Mouse (Mus musculus) forebrain, postnatal 0 days (tissue): Measurements from ENCODE around the gene Ogfod2. TPM values are rescaled to one million over a fixed set of nuclear protein-coding genes. Genes with fewer than 3 reads are reported as not detected.
A peak's percentile ranks its signal among the peaks of the same experiment; 100 is the strongest.

Experiments
- ATAC-seq: fragments of 200-750 bp; cut with Nextera tagmentation; 2 replicates; pipeline ENCODE4 v1.8.0; 2017; ENCODE audit warnings: mild to moderate bottlenecking, moderate library complexity
- DNase-seq: peaks from one replicate; pipeline ENCODE4 v3.0.0-alpha.2; 2015
- H3K27ac ChIP-seq: fragments of 300-500 bp; sonication (generic); 2 replicates; pipeline ENCODE4 v1.5.1; 2014; ENCODE audit warnings: low read depth, mild to moderate bottlenecking, antibody characterized with exemption, low read length, moderate library complexity, mixed read lengths
- H3K27me3 ChIP-seq: fragments of 300-500 bp; sonication (generic); 2 replicates; pipeline ENCODE4 v1.6.1; 2014; ENCODE audit warnings: mild to moderate bottlenecking, low read length, mixed read lengths; ENCODE audit not compliant: insufficient read depth
- H3K36me3 ChIP-seq: fragments of 300-500 bp; sonication (generic); 2 replicates; pipeline ENCODE4 v1.6.1; 2014; ENCODE audit warnings: mild to moderate bottlenecking, moderate library complexity; ENCODE audit not compliant: insufficient read depth
- H3K4me1 ChIP-seq: fragments of 300-500 bp; sonication (generic); 2 replicates; pipeline ENCODE4 v1.6.1; 2014; ENCODE audit warnings: antibody characterized with exemption; ENCODE audit not compliant: insufficient read depth
- H3K4me2 ChIP-seq: fragments of 300-500 bp; sonication (generic); 2 replicates; pipeline ENCODE4 v1.6.1; 2014; ENCODE audit warnings: low read depth, mild to moderate bottlenecking, moderate library complexity
- H3K4me3 ChIP-seq: fragments of 300-500 bp; sonication (generic); 2 replicates; pipeline ENCODE4 v1.5.1; 2014; ENCODE audit warnings: low read depth, low read length, mixed read lengths
- H3K9ac ChIP-seq: fragments of 300-500 bp; sonication (generic); 2 replicates; pipeline ENCODE4 v1.6.1; 2014; ENCODE audit warnings: mild to moderate bottlenecking
- H3K9me3 ChIP-seq: fragments of 300-500 bp; sonication (generic); 2 replicates; pipeline ENCODE4 v1.6.1; 2016; ENCODE audit warnings: low read length
- CTCF ChIP-seq: sonication (generic); IDR thresholded peaks from 2 replicates; pipeline ENCODE4 v1.5.1; 2016; ENCODE audit warnings: antibody characterized with exemption, control low read depth, low read depth
- WGBS: fragments of 180-500 bp; shearing (Covaris S2); extraction: QIAGEN DNeasy Blood & Tissue Kit; methylation state at CpG from one replicate; pipeline ENCODE4 v1.1.7; 2014; 5-methylcytosine and 5-hydroxymethylcytosine counted together
- polyA plus RNA-seq: library from polyadenylated mRNA; unstranded; fragments of >200 nt; fragmentation: Nextera tagmentation; extraction: Ambion mirVana; gene quantifications from 2 replicates; pipeline ENCODE4 v1.2.1, GENCODE M21; 2015
- total RNA-seq: library from RNA; depleted of rRNA; stranded (reverse); fragments of >200 nt; gene quantifications from 2 replicates; pipeline ENCODE4 v1.2.3, GENCODE M21; 2014; rRNA removed

Gene Ogfod2
- total and polyA plus RNA-seq, 2 experiments from 2014 or later = 40.7 to 56.0 TPM

DNA sequence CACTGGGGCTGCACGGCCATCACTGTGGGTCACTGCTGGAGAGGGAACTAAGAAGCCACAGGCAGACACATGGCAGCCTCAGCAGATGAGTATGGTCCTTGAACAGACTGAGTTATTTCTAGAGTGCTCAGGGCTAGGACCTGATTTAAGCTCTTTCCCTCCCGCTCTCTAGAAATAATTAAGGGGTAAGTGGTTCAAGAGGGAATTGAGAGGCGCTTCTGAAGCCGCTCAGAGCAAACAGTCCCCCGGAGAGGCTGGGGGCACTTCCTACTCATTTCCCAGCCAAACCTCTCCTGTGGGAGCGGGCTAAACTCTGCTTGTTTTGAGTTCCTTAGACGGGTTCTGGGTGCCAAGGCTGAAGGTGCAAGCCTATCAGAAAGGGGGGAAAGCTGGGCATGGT is 38.8 kb downstream of the Ogfod2 start:
- no peak for TF ChIP-seq CTCF
- Histone ChIP-seq H3K9me3 (no peaks in the 10 kb centered on the region), H3K4me3 (no peak overlapping the region), H3K27ac (no peak overlapping the region), H3K4me2 (no peak overlapping the region), H3K9ac (no peak overlapping the region), H3K36me3 (peaks cover 22% of the 10 kb centered on the region), H3K27me3 (no peaks in the 10 kb centered on the region), H3K4me1 (no peaks in the 10 kb centered on the region)
- ATAC-seq (no peak), DNase-seq (no peak)
- WGBS = 79% methylated on average over 7 of the region's 7 CpGs

DNA sequence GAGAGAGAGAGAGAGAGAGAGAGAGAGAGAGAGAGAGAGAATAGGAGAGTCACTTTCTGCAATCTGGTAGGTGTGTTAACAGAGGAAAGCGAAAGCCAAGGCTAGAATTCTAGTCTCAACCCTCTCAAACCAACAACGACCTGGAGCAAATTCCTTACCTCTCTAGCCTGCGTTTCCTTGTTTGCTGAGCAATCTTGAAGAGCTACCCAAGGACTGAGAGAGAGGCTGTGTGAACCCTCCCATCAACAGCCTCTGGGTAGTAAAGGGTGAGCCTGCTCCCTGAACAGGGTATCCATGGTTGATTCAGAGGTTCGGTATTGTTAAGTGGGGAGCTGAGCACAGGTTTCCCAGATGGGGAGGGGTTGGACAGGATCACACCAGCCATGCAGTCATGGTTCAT is 40.6 kb downstream of the Ogfod2 start:
- no peak overlapping the region for H3K9ac ChIP-seq
- H3K36me3 ChIP-seq = peaks cover 22% of the 10 kb centered on the region
- H3K4me2 ChIP-seq = no peak overlapping the region
- no peak overlapping the region for H3K27ac ChIP-seq
- no peaks in the 10 kb centered on the region for H3K9me3 ChIP-seq
- 90% methylated on average over 4 of the region's 4 CpGs for WGBS
- no peak overlapping the region for H3K4me3 ChIP-seq
- TF ChIP-seq CTCF = no peak
- ATAC-seq = no peak
- no peaks in the 10 kb centered on the region for H3K27me3 ChIP-seq
- no peak for DNase-seq
- no peaks in the 10 kb centered on the region for H3K4me1 ChIP-seq

DNA sequence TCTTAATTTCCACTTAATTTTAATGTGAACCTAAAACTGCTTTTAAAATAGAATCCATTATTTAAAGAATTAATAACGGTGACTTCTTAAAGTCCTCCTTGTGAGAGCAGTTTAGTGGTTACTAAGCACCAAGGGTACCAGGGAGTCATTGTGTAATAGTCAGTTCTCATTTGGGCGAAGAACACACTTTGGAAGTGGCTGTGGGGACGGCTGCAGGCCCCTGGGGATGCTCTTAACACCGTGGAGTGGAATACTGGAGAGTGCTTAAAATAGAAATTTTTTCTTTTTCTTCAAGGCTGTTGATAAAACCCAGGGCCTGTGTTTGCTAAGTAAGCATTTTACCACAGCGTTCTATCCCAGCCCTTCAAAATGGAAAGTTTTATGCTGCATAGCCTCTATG is 43.8 kb downstream of the Ogfod2 start:
- Histone ChIP-seq H3K4me3 (no peak overlapping the region), H3K9me3 (no peaks in the 10 kb centered on the region), H3K4me2 (no peak overlapping the region), H3K27ac (no peak overlapping the region), H3K4me1 (no peaks in the 10 kb centered on the region), H3K9ac (no peak overlapping the region), H3K36me3 (peaks cover 13% of the 10 kb centered on the region), H3K27me3 (no peaks in the 10 kb centered on the region)
- no peak for TF ChIP-seq CTCF
- 75% methylated on average over 5 of the region's 5 CpGs for WGBS
- DNase-seq (no peak), ATAC-seq (no peak)

DNA sequence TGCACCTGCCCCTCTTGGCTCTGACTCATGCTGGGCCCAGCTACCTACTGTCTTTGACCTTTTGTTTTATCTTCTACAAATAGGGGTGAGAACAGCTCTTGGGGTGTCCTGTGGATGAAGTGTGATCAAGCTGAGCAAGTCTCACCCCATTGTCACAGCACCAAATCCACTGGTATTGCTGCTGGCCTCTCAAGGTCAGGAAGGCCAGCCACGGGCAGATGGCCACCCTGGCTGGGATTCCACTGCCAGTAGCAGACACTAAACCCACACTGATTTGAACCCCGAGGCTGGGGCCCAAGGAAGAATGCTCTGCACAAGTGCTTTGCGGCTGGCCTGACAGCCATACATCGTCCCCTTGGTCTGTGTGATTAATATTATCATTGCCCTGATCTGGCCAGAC is 46.2 kb downstream of the Ogfod2 start:
- no peaks in the 10 kb centered on the region; the same call in 1 of the 2 replicates for H3K4me1 ChIP-seq
- H3K9ac ChIP-seq = no peak overlapping the region
- WGBS = 80% methylated on average over 4 of the region's 4 CpGs
- H3K9me3 ChIP-seq = no peaks in the 10 kb centered on the region
- H3K4me3 ChIP-seq = no peak overlapping the region
- DNase-seq (no peak), ATAC-seq (no peak)
- no peak for TF ChIP-seq CTCF
- no peak overlapping the region for H3K27ac ChIP-seq
- H3K27me3 ChIP-seq = no peaks in the 10 kb centered on the region
- no peaks in the 10 kb centered on the region for H3K36me3 ChIP-seq
- H3K4me2 ChIP-seq = no peak overlapping the region

DNA sequence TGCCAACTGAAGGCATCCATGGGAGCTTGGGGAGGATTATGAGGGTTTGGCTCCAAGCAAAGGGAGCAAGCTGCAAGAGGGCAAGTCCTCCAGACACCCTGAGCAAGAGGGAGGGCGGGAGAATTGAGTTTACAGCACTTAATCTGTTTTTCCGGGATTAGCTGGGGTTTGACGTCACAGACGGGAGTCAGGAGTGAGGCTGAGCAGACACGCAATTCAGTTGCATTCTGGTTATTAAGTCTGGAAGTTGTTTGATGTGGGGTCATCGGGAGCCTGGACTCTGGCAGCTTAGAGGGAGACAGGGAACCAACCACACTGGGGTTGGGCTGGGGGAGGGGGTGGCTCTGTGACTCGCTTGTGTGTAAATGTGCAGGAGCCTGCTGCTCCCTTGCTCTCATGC is 47.4 kb downstream of the Ogfod2 start:
- Histone ChIP-seq H3K9ac (no peak overlapping the region), H3K4me1 (no peaks in the 10 kb centered on the region; the same call in none of the 2 replicates), H3K4me2 (no peak overlapping the region), H3K27ac (no peak overlapping the region), H3K27me3 (no peaks in the 10 kb centered on the region), H3K4me3 (no peak overlapping the region), H3K36me3 (no peaks in the 10 kb centered on the region), H3K9me3 (no peaks in the 10 kb centered on the region)
- WGBS = 40% methylated on average over 7 of the region's 7 CpGs
- ATAC-seq = no peak
- no peak for DNase-seq
- no peak for TF ChIP-seq CTCF

DNA sequence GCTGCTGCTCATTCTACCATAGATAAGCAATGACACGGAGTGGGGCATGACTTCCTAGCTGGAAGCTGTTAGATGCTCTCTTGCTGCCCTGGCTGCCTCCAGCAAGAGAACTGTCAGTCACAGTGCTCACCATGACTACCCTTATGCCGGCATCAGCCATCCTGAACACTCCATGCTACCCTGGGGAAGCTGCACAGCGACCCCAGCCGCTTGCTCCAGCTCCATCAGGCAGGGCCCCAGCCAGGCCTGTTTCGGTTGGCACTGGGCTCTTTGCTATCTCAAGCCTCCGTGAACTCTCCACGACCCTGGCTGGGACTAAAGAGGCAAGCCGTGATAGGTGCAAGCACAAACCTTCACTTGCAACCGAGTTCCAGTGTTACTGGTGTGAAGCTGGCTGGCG is 49.7 kb downstream of the Ogfod2 start:
- peak overlapping the region; percentile 29; the same call in 1 of the 2 replicates for H3K27ac ChIP-seq
- ATAC-seq = peak; percentile 67

DNA sequence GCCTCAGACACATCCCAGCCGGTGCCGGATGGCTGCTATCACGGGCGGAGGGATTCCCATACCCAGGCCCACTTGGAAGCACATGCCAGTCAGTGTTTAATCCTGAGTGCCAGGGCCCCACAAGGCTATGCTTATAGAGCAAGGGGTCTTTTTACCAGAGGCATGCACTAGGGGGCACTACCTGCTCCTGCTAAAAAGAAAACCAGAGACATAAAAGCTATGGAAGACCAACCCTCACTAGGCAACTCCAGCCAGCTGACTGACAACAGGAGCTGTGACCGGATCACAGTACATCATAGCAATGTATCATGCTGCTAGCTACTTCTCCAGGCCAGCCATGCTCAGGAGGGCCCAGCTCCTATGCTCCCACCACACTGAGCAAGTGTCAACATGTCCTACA is 50.5 kb downstream of the Ogfod2 start:
- 30% methylated on average over 5 of the region's 5 CpGs for WGBS
- no peaks in the 10 kb centered on the region for H3K27me3 ChIP-seq
- H3K27ac ChIP-seq = 0 out of 2 replicates have a peak overlapping the region, but pooled peaks have one; percentile 29
- H3K36me3 ChIP-seq = no peaks in the 10 kb centered on the region
- H3K9ac ChIP-seq = no peak overlapping the region
- peaks cover 9% of the 10 kb centered on the region for H3K4me1 ChIP-seq
- H3K9me3 ChIP-seq = no peaks in the 10 kb centered on the region
- peak; percentile 82 for TF ChIP-seq CTCF
- peak; percentile 75 for ATAC-seq
- H3K4me2 ChIP-seq = no peak overlapping the region
- H3K4me3 ChIP-seq = no peak overlapping the region
- peak; percentile 83 for DNase-seq

More for the DNA sequence above, 49.7 kb downstream of the Ogfod2 start:
- no peak overlapping the region for H3K4me2 ChIP-seq
- peaks cover 9% of the 10 kb centered on the region for H3K4me1 ChIP-seq
- 46% methylated on average over 10 of the region's 10 CpGs for WGBS
- H3K36me3 ChIP-seq = no peaks in the 10 kb centered on the region
- H3K9ac ChIP-seq = no peak overlapping the region
- no peaks in the 10 kb centered on the region for H3K27me3 ChIP-seq
- no peaks in the 10 kb centered on the region for H3K9me3 ChIP-seq
- no peak for DNase-seq
- no peak for TF ChIP-seq CTCF
- H3K4me3 ChIP-seq = no peak overlapping the region

DNA sequence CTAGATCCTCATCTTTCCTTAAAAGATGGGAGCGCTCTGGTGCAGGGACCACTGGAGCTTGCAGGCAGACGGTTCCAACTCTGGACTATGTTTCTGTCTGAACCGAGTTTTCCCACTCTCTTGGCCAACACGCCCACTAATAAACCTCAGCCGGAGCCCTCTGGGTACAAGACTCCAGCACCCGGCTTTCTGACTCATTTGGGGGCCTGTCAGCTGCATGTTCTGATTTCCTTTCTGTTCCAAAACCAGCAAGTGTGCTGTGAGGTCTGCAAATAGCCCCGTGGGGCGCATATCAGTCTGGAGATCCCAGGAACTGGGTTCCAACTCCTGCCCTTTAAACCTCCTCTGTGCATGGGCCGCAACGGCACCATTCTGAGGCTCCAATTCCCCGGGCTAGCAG is 51.3 kb downstream of the Ogfod2 start:
- Histone ChIP-seq H3K4me1 (peaks cover 9% of the 10 kb centered on the region), H3K4me2 (no peak overlapping the region), H3K27me3 (no peaks in the 10 kb centered on the region), H3K36me3 (no peaks in the 10 kb centered on the region), H3K9me3 (no peaks in the 10 kb centered on the region), H3K9ac (no peak overlapping the region), H3K4me3 (no peak overlapping the region), H3K27ac (no peak overlapping the region)
- no peak for TF ChIP-seq CTCF
- ATAC-seq (no peak), DNase-seq (no peak)
- WGBS = 85% methylated on average over 11 of the region's 11 CpGs

Other genes with a start within 250 kb of the Ogfod2 start
- gene Hcar2, start 246.8 kb upstream of the Ogfod2 start, total RNA-seq = not detected in 2 replicates
- not detected in 2 replicates for gene Hcar2, start 246.8 kb upstream of the Ogfod2 start, polyA plus RNA-seq
- 0.62 and 1.00 TPM in 2 replicates for gene Hcar1, start 232.3 kb upstream of the Ogfod2 start, total RNA-seq
- 0.60 and 0.61 TPM in 2 replicates for gene Hcar1, start 232.3 kb upstream of the Ogfod2 start, polyA plus RNA-seq
- 25.2 and 25.3 TPM in 2 replicates for gene Denr, start 205.1 kb upstream of the Ogfod2 start, total RNA-seq
- gene Denr, start 205.1 kb upstream of the Ogfod2 start, polyA plus RNA-seq = 128 and 130 TPM in 2 replicates
- 0.38 and 0.57 TPM in 2 replicates for gene Gm43518, start 184.9 kb upstream of the Ogfod2 start, total RNA-seq
- 0.30 and 1.2 TPM in 2 replicates for gene Gm43518, start 184.9 kb upstream of the Ogfod2 start, polyA plus RNA-seq
- gene Ccdc62, start 181.6 kb upstream of the Ogfod2 start, total RNA-seq = 3.6 and 3.7 TPM in 2 replicates
- 3.3 and 3.7 TPM in 2 replicates for gene Ccdc62, start 181.6 kb upstream of the Ogfod2 start, polyA plus RNA-seq
- gene Hip1r, start 138.7 kb upstream of the Ogfod2 start, total RNA-seq = 52.2 and 55.0 TPM in 2 replicates
- 22.2 and 29.8 TPM in 2 replicates for gene Hip1r, start 138.7 kb upstream of the Ogfod2 start, polyA plus RNA-seq
- gene Vps37b, start 80.0 kb upstream of the Ogfod2 start, total RNA-seq = 62.0 and 62.2 TPM in 2 replicates
- gene Vps37b, start 80.0 kb upstream of the Ogfod2 start, polyA plus RNA-seq = 76.5 and 90.8 TPM in 2 replicates
- gene Abcb9, start 16.5 kb upstream of the Ogfod2 start, total RNA-seq = 24.9 and 25.0 TPM in 2 replicates
- gene Abcb9, start 16.5 kb upstream of the Ogfod2 start, polyA plus RNA-seq = 13.9 and 19.7 TPM in 2 replicates
- gene Arl6ip4, start 3.8 kb downstream of the Ogfod2 start, total RNA-seq = 36.0 and 41.9 TPM in 2 replicates
- gene Arl6ip4, start 3.8 kb downstream of the Ogfod2 start, polyA plus RNA-seq = 95.6 and 98.3 TPM in 2 replicates
- 33.8 and 38.4 TPM in 2 replicates for gene Pitpnm2, start 137.5 kb downstream of the Ogfod2 start, total RNA-seq
- 9.2 and 10.1 TPM in 2 replicates for gene Pitpnm2, start 137.5 kb downstream of the Ogfod2 start, polyA plus RNA-seq
- gene Mphosph9, start 215.7 kb downstream of the Ogfod2 start, total RNA-seq = 15.0 and 23.6 TPM in 2 replicates
- 4.5 and 7.8 TPM in 2 replicates for gene Mphosph9, start 215.7 kb downstream of the Ogfod2 start, polyA plus RNA-seq
- 14.1 and 15.2 TPM in 2 replicates for gene 2810006K23Rik, start 215.8 kb downstream of the Ogfod2 start, total RNA-seq
- gene 2810006K23Rik, start 215.8 kb downstream of the Ogfod2 start, polyA plus RNA-seq = 9.1 and 9.2 TPM in 2 replicates